Mouse (Mus musculus) kidney, postnatal 0 days (tissue): ENCODE measurements at regions not wholly inside any gene's neighbourhood (a gene's known extent, or its start where the extent isn't known, plus 50 kb on each side); places are given as distances from the start of the nearest gene placed in this dataset.

Experiments
- ATAC-seq: fragments of 200-750 bp; cut with Nextera tagmentation; replicated peaks from 2 replicates; pipeline ENCODE4 v1.8.0; 2017; ENCODE audit warnings: low read depth, moderate number of reproducible peaks, moderate TSS enrichment, moderate library complexity; ENCODE audit not compliant: low FRiP score
- DNase-seq: peaks from one replicate; pipeline ENCODE4 v3.0.0-alpha.2; 2016; ENCODE audit warnings: low spot score
- H3K27ac ChIP-seq: fragments of 300-500 bp; sonication (generic); 2 replicates; pipeline ENCODE4 v1.5.1; 2014; ENCODE audit warnings: mild to moderate bottlenecking
- H3K27me3 ChIP-seq: fragments of 300-500 bp; sonication (generic); 2 replicates; pipeline ENCODE4 v1.6.1; 2014; ENCODE audit warnings: low read length, mixed read lengths; ENCODE audit not compliant: insufficient read depth
- H3K36me3 ChIP-seq: fragments of 300-500 bp; sonication (generic); 2 replicates; pipeline ENCODE4 v1.6.1; 2014; ENCODE audit warnings: low read length, mixed read lengths; ENCODE audit not compliant: insufficient read depth
- H3K4me1 ChIP-seq: fragments of 300-500 bp; sonication (generic); replicated peaks from 2 replicates; pipeline ENCODE4 v1.6.1; 2014; ENCODE audit warnings: antibody characterized with exemption, low read length, mixed read lengths; ENCODE audit not compliant: insufficient read depth
- H3K4me2 ChIP-seq: fragments of 300-500 bp; sonication (generic); 2 replicates; pipeline ENCODE4 v1.6.1; 2014; ENCODE audit warnings: mild to moderate bottlenecking, low read length, moderate library complexity, mixed read lengths
- H3K4me3 ChIP-seq: fragments of 300-500 bp; sonication (generic); replicated peaks from 2 replicates; pipeline ENCODE4 v1.5.1; 2014; ENCODE audit warnings: low read depth, low read length
- H3K9ac ChIP-seq: fragments of 300-500 bp; sonication (generic); 2 replicates; pipeline ENCODE4 v1.6.1; 2014; ENCODE audit warnings: low read depth, low read length
- H3K9me3 ChIP-seq: fragments of 300-500 bp; sonication (generic); replicated peaks from 2 replicates; pipeline ENCODE4 v1.6.1; 2016; ENCODE audit warnings: low read length, inconsistent platforms, mixed read lengths
- CTCF ChIP-seq: IDR thresholded peaks from 2 replicates; pipeline ENCODE4 v1.5.1; 2016; ENCODE audit warnings: antibody characterized with exemption, low read depth, mild to moderate bottlenecking, moderate library complexity
- whole genome bisulfite sequencing: fragments of 180-500 bp; shearing (Covaris S2); extraction: QIAGEN DNeasy Blood & Tissue Kit; methylation state at CpG from one replicate; pipeline ENCODE4 v1.1.7; 2014; 5-methylcytosine and 5-hydroxymethylcytosine counted together

GRCm38 (mm10) chr12:12821473-12821872, 120.2 kb downstream of the Mycn start:
- ATAC-seq (no peak), DNase-seq (no peak)
- no peak for TF ChIP-seq CTCF
- Histone ChIP-seq H3K36me3 (no peaks in the 10 kb centered on the region), H3K4me1 (no peaks in the 10 kb centered on the region), H3K4me3 (no peak overlapping the region), H3K27me3 (no peaks in the 10 kb centered on the region), H3K27ac (no peak overlapping the region), H3K4me2 (no peak overlapping the region), H3K9me3 (no peaks in the 10 kb centered on the region), H3K9ac (no peak overlapping the region)
- WGBS: 87% methylated on average over 7 of the region's 7 CpGs

- Histone ChIP-seq H3K36me3 (no peaks in the 10 kb centered on the region), H3K4me1 (no peaks in the 10 kb centered on the region), H3K27me3 (no peaks in the 10 kb centered on the region), H3K9ac (no peak overlapping the region), H3K4me2 (no peak overlapping the region), H3K4me3 (no peak overlapping the region), H3K27ac (no peak overlapping the region), H3K9me3 (no peaks in the 10 kb centered on the region)
- TF ChIP-seq CTCF: no peak
- ATAC-seq (no peak), DNase-seq (no peak)
- 99% methylated on average over 2 of the region's 2 CpGs for WGBS
Observed at GRCm38 (mm10) chr12:12820668-12821351, 120.9 kb downstream of the Mycn start.

GRCm38 (mm10) chr12:12819746-12820145, 122.0 kb downstream of the Mycn start:
- no peak for DNase-seq

GRCm38 (mm10) chr12:12814693-12815092, 127.0 kb downstream of the Mycn start:
- ATAC-seq (no peak), DNase-seq (no peak)
- WGBS: 45% methylated on average over 5 of the region's 5 CpGs
- Histone ChIP-seq H3K9me3 (no peaks in the 10 kb centered on the region), H3K27me3 (no peaks in the 10 kb centered on the region), H3K4me3 (no peak overlapping the region), H3K36me3 (no peaks in the 10 kb centered on the region), H3K4me1 (peaks cover 13% of the 10 kb centered on the region; the same call in 1 of the 2 replicates), H3K27ac (no peak overlapping the region), H3K4me2 (no peak overlapping the region), H3K9ac (no peak overlapping the region)
- no peak for TF ChIP-seq CTCF

More at GRCm38 (mm10) chr12:12819746-12820145, 122.0 kb downstream of the Mycn start:
- Histone ChIP-seq H3K27me3 (no peaks in the 10 kb centered on the region), H3K4me2 (no peak overlapping the region), H3K9ac (no peak overlapping the region), H3K27ac (no peak overlapping the region), H3K9me3 (no peaks in the 10 kb centered on the region), H3K4me3 (no peak overlapping the region), H3K4me1 (no peaks in the 10 kb centered on the region), H3K36me3 (no peaks in the 10 kb centered on the region)
- no peak for TF ChIP-seq CTCF
- 74% methylated on average over 5 of the region's 5 CpGs for WGBS
- ATAC-seq: no peak

- no peak overlapping the region for H3K27ac ChIP-seq
- DNase-seq: no peak
Observed at GRCm38 (mm10) chr12:12812873-12813272, 128.8 kb downstream of the Mycn start.

GRCm38 (mm10) chr12:12810943-12811342, 130.8 kb downstream of the Mycn start:
- no peak for DNase-seq
- H3K4me1 ChIP-seq: peaks cover 14% of the 10 kb centered on the region; the same call in 1 of the 2 replicates
- no peaks in the 10 kb centered on the region for H3K27me3 ChIP-seq
- no peaks in the 10 kb centered on the region for H3K36me3 ChIP-seq
- no peak overlapping the region for H3K4me3 ChIP-seq
- WGBS: 16% methylated on average over 7 of the region's 7 CpGs
- H3K9me3 ChIP-seq: no peaks in the 10 kb centered on the region
- H3K27ac ChIP-seq: no peak overlapping the region
- peak overlapping the region; percentile 52; the same call in 1 of the 2 replicates for H3K4me2 ChIP-seq
- no peak for TF ChIP-seq CTCF
- H3K9ac ChIP-seq: no peak overlapping the region
- ATAC-seq: no peak

More at GRCm38 (mm10) chr12:12812873-12813272, 128.8 kb downstream of the Mycn start:
- Histone ChIP-seq H3K27me3 (no peaks in the 10 kb centered on the region), H3K36me3 (no peaks in the 10 kb centered on the region), H3K9me3 (no peaks in the 10 kb centered on the region), H3K4me1 (peaks cover 14% of the 10 kb centered on the region; the same call in 1 of the 2 replicates), H3K4me3 (no peak overlapping the region), H3K4me2 (no peak overlapping the region), H3K9ac (no peak overlapping the region)
- no peak for ATAC-seq
- TF ChIP-seq CTCF: no peak
- 48% methylated on average over 6 of the region's 6 CpGs for WGBS
